Mouse (Mus musculus) retina, postnatal 1 day (tissue): Measurements from ENCODE around the gene Sptssb.

ENCODE experiments used
- DNase-seq: peaks from one replicate; pipeline ENCODE4 v3.0.0-alpha.2; 2012

Sptssb gene

GRCm38 (mm10) chr3:69829532-69829931, 30.2 kb downstream of the Sptssb start:
- no peak for DNase-seq

- DNase-seq = no peak
Observed at GRCm38 (mm10) chr3:69824536-69824935, 35.2 kb downstream of the Sptssb start.

GRCm38 (mm10) chr3:69820614-69821013, 39.1 kb downstream of the Sptssb start:
- no peak for DNase-seq

- peak; percentile 86 for DNase-seq
Observed at GRCm38 (mm10) chr3:69819851-69820200, 39.9 kb downstream of the Sptssb start.

- peak; percentile 42 for DNase-seq
Observed at GRCm38 (mm10) chr3:69819146-69819850, 40.4 kb downstream of the Sptssb start.

- DNase-seq = peak; percentile 81
Observed at GRCm38 (mm10) chr3:69818466-69818865, 41.3 kb downstream of the Sptssb start.

GRCm38 (mm10) chr3:69816547-69816946, 43.2 kb downstream of the Sptssb start:
- no peak for DNase-seq

GRCm38 (mm10) chr3:69813005-69813695, 46.6 kb downstream of the Sptssb start:
- no peak for DNase-seq

- DNase-seq = no peak
Observed at GRCm38 (mm10) chr3:69812442-69812841, 47.3 kb downstream of the Sptssb start.

- no peak for DNase-seq
Observed at GRCm38 (mm10) chr3:69808479-69808878, 51.3 kb downstream of the Sptssb start.

GRCm38 (mm10) chr3:69803137-69803536, 56.6 kb downstream of the Sptssb start:
- no peak for DNase-seq

- no peak for DNase-seq
Observed at GRCm38 (mm10) chr3:69800829-69801384, 58.8 kb downstream of the Sptssb start.

- no peak for DNase-seq
Observed at GRCm38 (mm10) chr3:69799096-69799495, 60.6 kb downstream of the Sptssb start.

GRCm38 (mm10) chr3:69797969-69798368, 61.8 kb downstream of the Sptssb start:
- DNase-seq = no peak

- no peak for DNase-seq
Observed at GRCm38 (mm10) chr3:69797533-69797932, 62.2 kb downstream of the Sptssb start.

GRCm38 (mm10) chr3:69792823-69793417, 66.8 kb downstream of the Sptssb start:
- DNase-seq = no peak

GRCm38 (mm10) chr3:69779246-69779796, 80.4 kb downstream of the Sptssb start:
- no peak for DNase-seq

- no peak for DNase-seq
Observed at GRCm38 (mm10) chr3:69773356-69773755, 86.4 kb downstream of the Sptssb start.
